Comparison of ENCODE assay signal across 11 mouse cellular contexts in the genomic region with DNA sequence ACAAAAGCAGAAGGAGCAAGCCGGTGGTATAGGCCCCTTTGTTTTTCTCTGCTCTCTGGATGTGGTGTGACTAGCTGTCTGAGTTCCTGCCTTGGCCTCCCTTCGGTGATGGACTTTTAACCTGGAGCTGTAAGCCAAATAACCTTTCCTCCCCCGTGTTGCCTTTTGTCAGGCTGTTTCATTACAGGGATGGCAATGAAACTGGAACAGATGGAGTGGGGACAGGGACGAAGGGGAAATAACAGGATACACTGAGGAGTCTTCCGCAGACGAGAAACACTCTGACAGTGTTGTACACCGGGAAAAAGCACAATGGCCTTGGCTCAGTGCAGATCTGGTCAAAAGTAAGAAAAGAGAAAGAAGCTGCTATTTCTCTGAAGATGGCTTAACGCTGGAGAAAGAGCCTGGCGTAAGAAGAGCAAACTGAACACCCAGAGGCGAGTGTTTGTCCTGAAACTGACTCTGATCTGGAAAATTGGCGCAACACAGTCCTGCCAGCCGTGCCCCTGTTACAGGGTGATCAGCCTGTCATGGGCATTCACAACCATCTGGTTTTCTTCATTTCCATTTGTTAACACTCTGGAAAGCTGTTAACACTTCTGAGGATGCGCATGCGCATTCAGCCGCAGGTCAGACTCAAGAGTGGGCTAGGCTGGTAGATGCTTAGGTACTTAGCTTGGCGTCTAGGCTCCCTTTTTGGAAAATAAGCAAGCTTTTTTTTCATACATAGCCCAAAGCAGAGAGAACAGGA.
A peak's percentile ranks its signal among the peaks of the same experiment; 100 is the strongest.
DNase-seq lines count a peak whose midpoint lies in the region; ATAC-seq and TF ChIP-seq lines count a peak whose summit lies in the region.
"Had no signal": no experiment of that assay in that cellular context is flagged by ENCODE, and none has a peak within 500 bp of the region (broad histone marks: within the 10 kb centered on the region; RNA-seq: fewer than 3 reads in every experiment).

No protein-coding gene starts in this region.

- peak overlapping the region; percentile 39 for H3K4me2 ChIP-seq in heart, postnatal 0 days (ENCODE audit: low read depth, low read length)
- H3K4me2 ChIP-seq: limb, embryonic 15.5 days had no signal

- no peaks in the 10 kb centered on the region for H3K9me3 ChIP-seq in heart, postnatal 0 days (replicated peaks; ENCODE audit: control insufficient read depth, low read length)
- H3K9me3 ChIP-seq: limb, embryonic 15.5 days had no signal

- H3K4me1 ChIP-seq in heart, postnatal 0 days (ENCODE audit: control insufficient read depth, insufficient read depth), result no peaks in the 10 kb centered on the region
- no peaks in the 10 kb centered on the region for H3K4me1 ChIP-seq in heart, adult 2 months (ENCODE audit: control insufficient read depth, insufficient read depth, low read length)
- H3K4me1 ChIP-seq: limb, embryonic 15.5 days had no signal

- H3K9ac ChIP-seq in heart, postnatal 0 days (replicated peaks; ENCODE audit: low read depth, low read length), result no peak overlapping the region
- no peak overlapping the region for H3K9ac ChIP-seq in heart, adult 2 months (ENCODE audit: low read depth, low read length)
- H3K9ac ChIP-seq: limb, embryonic 15.5 days had no signal

- TF ChIP-seq CTCF in heart, postnatal 0 days (IDR thresholded peaks at IDR 0.05; ENCODE audit: low read depth), result no peak
- no peak for TF ChIP-seq CTCF in heart, adult 2 months (IDR thresholded peaks at IDR 0.05)

- TF ChIP-seq POLR2A in heart, adult 2 months (IDR thresholded peaks at IDR 0.05; ENCODE audit: insufficient read depth, low read depth, low read length), result no peak

- H3K4me3 ChIP-seq in heart, postnatal 0 days (ENCODE audit: low read depth, low read length), result no peak overlapping the region
- no peak overlapping the region for H3K4me3 ChIP-seq in heart, adult 2 months
- H3K4me3 ChIP-seq: limb, embryonic 15.5 days had no signal

- H3K36me3 ChIP-seq in heart, postnatal 0 days (replicated peaks; ENCODE audit: control insufficient read depth, insufficient read depth, low read length), result no peaks in the 10 kb centered on the region
- H3K36me3 ChIP-seq in heart, adult 2 months (ENCODE audit: control insufficient read depth, insufficient read depth, low read length), result no peaks in the 10 kb centered on the region
- H3K36me3 ChIP-seq: limb, embryonic 15.5 days had no signal

- peaks cover 11% of the 10 kb centered on the region; the same call in 1 of the 2 replicates for H3K27me3 ChIP-seq in heart, postnatal 0 days (ENCODE audit: control insufficient read depth, insufficient read depth, low read length)
- no peaks in the 10 kb centered on the region for H3K27me3 ChIP-seq in heart, adult 2 months (ENCODE audit: control insufficient read depth, insufficient read depth, low read length)

- H3K79me2 ChIP-seq in heart, adult 2 months (replicated peaks; ENCODE audit: control insufficient read depth, insufficient read depth, low read length), result no peaks in the 10 kb centered on the region

- intact Hi-C loops in heart, adult 2 months (cut with DNase I), result no loop called here

- no peak overlapping the region for H3K27ac ChIP-seq in heart, postnatal 0 days (ENCODE audit: low read depth)
- no peak overlapping the region for H3K27ac ChIP-seq in heart, adult 2 months
- H3K27ac ChIP-seq: limb, embryonic 15.5 days had no signal

- peak; percentile 77 for DNase-seq in heart, postnatal 0 days (ENCODE audit: low spot score)
- no peak for DNase-seq in heart, adult 2 months
- DNase-seq in MN1 (ENCODE audit: low spot score), result peak; percentile 69
- peak; percentile 2 for DNase-seq in cerebellum, adult 11 months
- DNase-seq in kidney, adult 18-20 months, result peak; percentile 25
- DNase-seq in ovary, postnatal 10 days (ENCODE audit: low spot score), result no peak
- no peak for DNase-seq in T-cell, adult 2 months (ENCODE audit: low spot score)
- no peak for DNase-seq in gastrocnemius, adult 18-20 months (ENCODE audit: low spot score)
- DNase-seq: adrenal gland, postnatal 36 days; gastrocnemius, postnatal 25 days had no signal

- no peak for TF ChIP-seq EP300 in heart, postnatal 0 days (IDR thresholded peaks at IDR 0.05; ENCODE audit: low read depth)
- TF ChIP-seq EP300 in heart, adult 2 months (IDR thresholded peaks at IDR 0.05; ENCODE audit: insufficient read depth, low read depth, low read length), result no peak

- WGBS in heart, postnatal 0 days, result 35% methylated on average over 16 of the region's 16 CpGs
- WGBS in heart, adult 2 months, result 50% methylated on average over 16 of the region's 16 CpGs

- ATAC-seq in heart, postnatal 0 days (ENCODE audit: insufficient read depth, low read depth), result peak; percentile 85

Comparison
In these comparisons a context has a peak if more than half of its experiments do, and no peak if none do; other contexts are left out.
1. DNase-seq: peak in heart, postnatal 0 days (single experiment), MN1 (single experiment), cerebellum, adult 11 months (single experiment) and kidney, adult 18-20 months (single experiment); none in heart, adult 2 months (0 of 2), ovary, postnatal 10 days (single experiment), T-cell, adult 2 months (single experiment) and gastrocnemius, adult 18-20 months (single experiment).